Mouse (Mus musculus) embryonic facial prominence, embryonic 15.5 days (tissue): ENCODE data around the gene Gm36210. TPM values are rescaled to one million over a fixed set of nuclear protein-coding genes. Genes with fewer than 3 reads are reported as not detected.

Experiments
- ATAC-seq: fragments of 200-750 bp; cut with Nextera tagmentation; 2 replicates; pipeline ENCODE4 v1.8.0; 2017; ENCODE audit warnings: low read depth, moderate TSS enrichment; ENCODE audit not compliant: insufficient number of reproducible peaks, low FRiP score, low TSS enrichment
- H3K27ac ChIP-seq: fragments of 300-500 bp; sonication (generic); replicated peaks from 2 replicates; pipeline ENCODE4 v1.5.1; 2015; ENCODE audit warnings: mild to moderate bottlenecking, inconsistent platforms
- H3K27me3 ChIP-seq: fragments of 300-500 bp; sonication (generic); 2 replicates; pipeline ENCODE4 v1.6.1; 2015; ENCODE audit warnings: inconsistent platforms
- H3K36me3 ChIP-seq: fragments of 300-500 bp; sonication (generic); 2 replicates; pipeline ENCODE4 v1.6.1; 2015; ENCODE audit warnings: mild to moderate bottlenecking, inconsistent platforms
- H3K4me1 ChIP-seq: fragments of 300-500 bp; sonication (generic); 2 replicates; pipeline ENCODE4 v1.6.1; 2015; ENCODE audit warnings: inconsistent platforms
- H3K4me2 ChIP-seq: fragments of 300-500 bp; sonication (generic); replicated peaks from 2 replicates; pipeline ENCODE4 v1.6.1; 2015; ENCODE audit warnings: mild to moderate bottlenecking, inconsistent platforms
- H3K4me3 ChIP-seq: fragments of 300-500 bp; sonication (generic); replicated peaks from 2 replicates; pipeline ENCODE4 v1.5.1; 2015; ENCODE audit warnings: mild to moderate bottlenecking, inconsistent platforms
- H3K9ac ChIP-seq: fragments of 300-500 bp; sonication (generic); 2 replicates; pipeline ENCODE4 v1.6.1; 2015; ENCODE audit warnings: inconsistent platforms
- H3K9me3 ChIP-seq: fragments of 300-500 bp; sonication (generic); replicated peaks from 2 replicates; pipeline ENCODE4 v1.6.1; 2016; ENCODE audit warnings: inconsistent platforms
- WGBS: fragments of 180-500 bp; shearing (Covaris S2); methylation state at CpG from one replicate; pipeline ENCODE4 v1.1.7; 2015; 5-methylcytosine and 5-hydroxymethylcytosine counted together
- polyA plus RNA-seq: library from polyadenylated mRNA; unstranded; fragments of >200 nt; fragmentation: Nextera tagmentation; extraction: Ambion mirVana; gene quantifications from 2 replicates; pipeline ENCODE4 v1.2.1, GENCODE M21; 2015

Gm36210 gene
- polyA plus RNA-seq, 1 experiment from 2014 or later = not detected

DNA sequence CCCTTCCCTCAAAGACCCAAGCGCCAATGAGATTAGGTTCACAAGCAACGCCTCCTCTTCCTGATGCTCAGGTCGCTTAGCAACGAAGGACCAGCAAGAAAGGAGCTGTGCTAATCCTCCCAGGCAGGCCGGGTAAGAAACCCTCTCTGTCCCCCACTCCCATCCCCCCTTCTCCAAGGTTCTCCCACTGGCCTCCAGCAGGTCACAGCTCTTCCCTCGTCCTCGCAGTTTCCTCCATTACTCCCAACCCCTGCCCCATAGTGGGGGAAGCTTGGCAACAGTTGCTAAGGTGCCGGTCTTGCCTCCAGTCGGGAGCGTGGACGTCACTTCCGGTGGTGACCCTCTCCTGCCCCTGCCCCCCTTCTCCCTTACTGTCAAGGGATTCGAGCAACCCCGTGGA lies 16.2 kb upstream of the Gm36210 start:
- Histone ChIP-seq H3K36me3 (peaks cover 35% of the 10 kb centered on the region), H3K9me3 (no peaks in the 10 kb centered on the region), H3K27me3 (no peaks in the 10 kb centered on the region), H3K4me2 (peak overlapping the region; percentile 59), H3K4me1 (peaks cover 51% of the 10 kb centered on the region), H3K27ac (peak overlapping the region; percentile 91), H3K4me3 (peak overlapping the region; percentile 34), H3K9ac (0 out of 2 replicates have a peak overlapping the region, but pooled peaks have one; percentile 22)
- 1% methylated on average over 14 of the region's 14 CpGs for WGBS
- ATAC-seq = peak; percentile 9; the same call in 1 of the 2 replicates

DNA sequence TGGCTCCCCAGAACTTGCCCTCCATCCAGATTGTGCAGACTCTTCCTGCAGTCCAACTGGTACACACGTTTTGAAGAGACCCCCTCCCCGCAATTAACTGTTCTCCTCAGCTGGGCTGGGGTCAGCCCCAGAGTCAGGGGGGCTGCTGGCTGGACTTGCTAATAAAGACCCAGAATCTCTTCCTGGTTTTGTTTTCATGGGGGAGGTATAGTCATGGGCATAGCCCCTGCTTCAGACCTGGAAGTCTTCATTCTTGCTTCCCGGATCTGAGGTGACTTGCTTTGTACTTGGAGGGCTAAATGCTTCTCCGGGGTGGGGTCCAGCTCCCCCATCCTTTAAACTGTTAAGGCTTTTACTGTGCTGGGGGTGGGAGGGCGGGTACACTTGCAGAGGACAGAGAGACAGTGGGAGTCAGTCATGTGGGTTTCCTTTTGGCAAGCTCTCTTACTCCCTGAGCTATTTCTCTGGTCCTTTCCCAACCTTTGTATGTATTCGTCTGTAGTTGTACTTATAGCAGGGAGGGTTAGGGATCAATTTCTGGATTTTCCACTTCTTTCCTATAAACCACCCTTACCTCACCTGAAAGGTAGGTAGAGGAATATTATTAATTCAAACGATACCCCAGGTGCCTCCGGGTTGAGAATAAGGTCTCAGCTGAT lies 15.6 kb upstream of the Gm36210 start, which contains the start of gene Nat14:
TSS of gene Nat14 (plus strand) at position 205 of the 659 bp plus-strand sequence.
- 0 out of 2 replicates have a peak within 1 kb of the TSS, but pooled peaks have one; percentile 22 for H3K9ac ChIP-seq
- 29% methylated on average over 8 of the region's 8 CpGs for WGBS
- H3K4me1 ChIP-seq = peaks cover 55% of the 10 kb centered on the region
- H3K4me3 ChIP-seq = peak within 1 kb of the TSS; percentile 34
- H3K36me3 ChIP-seq = peaks cover 41% of the 10 kb centered on the region
- H3K9me3 ChIP-seq = no peaks in the 10 kb centered on the region
- H3K4me2 ChIP-seq = peak within 1 kb of the TSS; percentile 59
- peak within 1 kb of the TSS; percentile 91 for H3K27ac ChIP-seq
- no peak for ATAC-seq
- no peaks in the 10 kb centered on the region for H3K27me3 ChIP-seq

DNA sequence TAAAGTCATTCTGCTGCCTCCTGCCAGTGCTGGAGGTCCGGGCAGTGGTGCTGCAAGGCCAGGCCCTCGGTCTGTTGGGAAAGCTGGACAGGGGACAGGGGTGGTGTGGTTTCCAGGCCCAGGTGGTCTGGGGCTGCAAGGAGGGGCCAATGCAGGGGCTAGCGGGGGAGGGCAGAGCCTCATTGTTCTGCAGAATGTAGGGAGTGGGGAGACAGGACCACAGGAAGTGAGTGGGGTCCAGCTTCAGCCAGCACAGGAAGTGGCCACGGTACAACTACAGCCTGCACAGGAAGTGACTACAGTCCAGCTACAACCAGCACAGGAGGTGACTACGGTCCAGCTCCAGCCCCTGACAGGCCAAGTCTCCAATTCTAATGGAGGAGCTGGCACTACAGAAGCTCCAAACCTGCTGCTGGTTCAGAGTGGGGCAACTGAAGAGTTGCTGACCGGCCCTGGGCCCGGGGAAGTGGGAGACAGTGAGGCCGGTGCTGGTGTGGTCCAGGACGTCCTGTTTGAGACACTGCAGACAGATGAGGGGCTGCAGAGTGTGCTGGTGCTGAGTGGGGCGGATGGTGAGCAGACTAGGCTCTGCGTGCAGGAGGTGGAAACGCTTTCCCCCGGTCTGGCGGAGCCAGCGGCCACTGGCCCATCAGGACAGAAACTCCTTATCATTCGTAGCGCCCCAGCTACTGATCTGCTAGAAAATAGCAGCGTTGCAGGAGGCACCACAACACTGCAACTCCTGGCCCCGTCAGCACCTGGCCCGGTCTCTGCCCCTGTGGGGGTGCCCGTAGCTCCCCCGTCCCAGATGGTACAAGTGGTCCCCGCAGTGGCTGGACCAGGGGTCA lies 14.9 kb upstream of the Gm36210 start:
- Histone ChIP-seq H3K9ac (no peak overlapping the region), H3K36me3 (peaks cover 41% of the 10 kb centered on the region), H3K27ac (0 out of 2 replicates have a peak overlapping the region, but pooled peaks have one; percentile 17), H3K9me3 (no peaks in the 10 kb centered on the region), H3K4me1 (peaks cover 58% of the 10 kb centered on the region), H3K4me3 (no peak overlapping the region), H3K27me3 (no peaks in the 10 kb centered on the region), H3K4me2 (no peak overlapping the region)
- WGBS = 59% methylated on average over 23 of the region's 23 CpGs
- no peak for ATAC-seq

DNA sequence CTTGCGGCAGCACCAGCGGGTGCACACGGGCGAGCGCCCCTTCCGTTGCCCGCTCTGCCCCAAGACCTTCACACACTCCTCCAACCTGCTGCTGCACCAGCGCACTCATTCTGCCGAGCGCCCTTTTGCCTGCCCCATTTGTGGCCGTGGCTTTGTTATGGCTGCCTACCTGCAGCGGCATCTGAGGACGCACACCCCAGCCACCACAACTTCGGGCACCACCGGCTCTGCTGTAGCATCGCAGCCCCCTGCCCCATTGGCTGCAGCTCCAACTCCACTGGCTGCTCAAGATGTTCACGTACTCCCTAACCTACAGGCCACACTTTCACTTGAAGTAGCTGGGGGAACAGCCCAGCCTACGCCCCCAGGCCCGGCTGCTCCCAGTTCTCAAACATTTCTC lies 14.2 kb upstream of the Gm36210 start:
- Histone ChIP-seq H3K27ac (no peak overlapping the region), H3K36me3 (peaks cover 41% of the 10 kb centered on the region), H3K27me3 (no peaks in the 10 kb centered on the region), H3K9ac (no peak overlapping the region), H3K4me3 (no peak overlapping the region), H3K9me3 (no peaks in the 10 kb centered on the region), H3K4me1 (peaks cover 56% of the 10 kb centered on the region), H3K4me2 (no peak overlapping the region)
- 92% methylated on average over 19 of the region's 19 CpGs for WGBS
- no peak for ATAC-seq

DNA sequence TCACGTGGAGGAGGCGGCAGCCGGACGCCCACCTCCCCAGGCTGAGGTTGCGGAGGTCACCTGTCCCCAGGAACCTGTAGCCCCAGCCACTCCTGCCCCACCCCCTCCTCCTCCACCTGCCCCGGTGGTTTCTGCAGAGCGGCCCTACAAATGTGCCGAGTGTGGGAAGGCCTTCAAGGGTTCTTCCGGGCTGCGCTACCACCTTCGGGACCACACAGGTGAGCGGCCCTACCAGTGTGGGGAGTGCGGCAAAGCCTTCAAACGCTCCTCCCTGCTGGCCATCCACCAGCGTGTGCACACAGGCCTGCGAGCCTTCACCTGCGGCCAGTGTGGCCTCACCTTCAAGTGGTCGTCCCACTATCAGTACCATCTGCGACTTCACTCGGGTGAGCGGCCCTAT lies 13.7 kb upstream of the Gm36210 start:
- no peak overlapping the region for H3K4me2 ChIP-seq
- 91% methylated on average over 21 of the region's 21 CpGs for WGBS

DNA sequence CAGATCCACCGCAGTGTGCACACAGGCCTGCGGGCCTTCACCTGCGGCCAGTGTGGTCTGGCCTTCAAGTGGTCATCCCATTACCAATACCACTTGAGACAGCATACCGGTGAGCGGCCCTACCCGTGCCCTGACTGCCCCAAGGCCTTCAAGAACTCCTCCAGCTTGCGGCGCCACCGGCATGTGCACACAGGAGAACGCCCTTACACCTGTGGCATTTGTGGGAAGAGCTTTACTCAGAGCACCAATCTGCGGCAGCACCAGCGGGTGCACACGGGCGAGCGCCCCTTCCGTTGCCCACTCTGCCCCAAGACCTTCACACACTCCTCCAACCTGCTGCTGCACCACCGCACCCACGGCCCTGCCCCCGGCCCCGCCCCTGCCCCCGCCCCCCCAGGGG lies 12.8 kb upstream of the Gm36210 start:
- Histone ChIP-seq H3K27ac (no peak overlapping the region), H3K27me3 (no peaks in the 10 kb centered on the region), H3K4me3 (no peak overlapping the region), H3K9ac (no peak overlapping the region), H3K9me3 (no peaks in the 10 kb centered on the region), H3K36me3 (peaks cover 41% of the 10 kb centered on the region), H3K4me1 (peaks cover 47% of the 10 kb centered on the region), H3K4me2 (no peak overlapping the region)
- ATAC-seq = no peak
- WGBS = 91% methylated on average over 21 of the region's 21 CpGs

More for the DNA sequence above, 13.7 kb upstream of the Gm36210 start:
- Histone ChIP-seq H3K9ac (no peak overlapping the region), H3K9me3 (no peaks in the 10 kb centered on the region), H3K4me1 (peaks cover 50% of the 10 kb centered on the region), H3K4me3 (no peak overlapping the region), H3K27ac (no peak overlapping the region), H3K36me3 (peaks cover 41% of the 10 kb centered on the region), H3K27me3 (no peaks in the 10 kb centered on the region)
- no peak for ATAC-seq

DNA sequence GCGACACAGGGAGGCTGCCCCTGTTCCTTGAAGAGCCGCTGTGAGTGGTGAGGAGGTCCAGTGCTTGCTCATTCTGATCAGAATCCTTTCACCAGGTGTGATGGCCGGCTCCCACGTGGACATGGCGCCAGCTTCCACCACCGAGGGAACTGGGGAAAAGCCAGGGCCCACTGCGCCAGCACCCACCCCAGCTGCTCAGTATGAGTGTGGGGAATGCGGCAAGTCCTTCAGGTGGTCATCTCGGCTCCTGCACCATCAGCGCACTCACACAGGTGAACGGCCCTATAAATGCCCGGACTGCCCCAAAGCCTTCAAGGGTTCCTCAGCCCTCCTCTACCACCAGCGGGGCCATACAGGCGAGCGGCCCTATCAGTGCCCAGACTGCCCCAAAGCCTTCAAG lies 12.4 kb upstream of the Gm36210 start:
- no peak for ATAC-seq
- H3K4me2 ChIP-seq = no peak overlapping the region
- peaks cover 44% of the 10 kb centered on the region for H3K4me1 ChIP-seq
- no peak overlapping the region for H3K4me3 ChIP-seq
- peaks cover 41% of the 10 kb centered on the region for H3K36me3 ChIP-seq
- no peaks in the 10 kb centered on the region for H3K27me3 ChIP-seq
- H3K27ac ChIP-seq = no peak overlapping the region
- H3K9me3 ChIP-seq = no peaks in the 10 kb centered on the region
- no peak overlapping the region for H3K9ac ChIP-seq
- 92% methylated on average over 15 of the region's 15 CpGs for WGBS

DNA sequence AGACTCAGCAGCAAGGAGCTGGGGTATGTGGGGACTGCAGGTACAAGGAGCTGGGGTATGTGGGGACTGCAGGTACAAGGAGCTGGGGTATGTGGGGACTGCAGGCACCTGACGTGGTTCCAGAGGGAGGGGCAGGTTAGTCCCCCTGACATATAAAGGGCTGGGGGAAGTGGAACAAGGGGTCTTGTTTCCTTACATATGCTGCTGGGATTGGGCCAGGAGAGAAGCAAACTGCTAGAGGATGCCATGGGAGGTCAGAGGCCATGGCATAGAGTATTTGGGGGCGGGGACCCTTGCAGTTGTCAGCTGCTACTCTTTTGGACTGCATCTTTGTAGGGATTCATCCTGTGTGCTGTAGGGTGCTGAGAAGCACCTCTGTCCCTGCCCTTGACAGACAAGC lies 11.2 kb upstream of the Gm36210 start:
- H3K9ac ChIP-seq = no peak overlapping the region

DNA sequence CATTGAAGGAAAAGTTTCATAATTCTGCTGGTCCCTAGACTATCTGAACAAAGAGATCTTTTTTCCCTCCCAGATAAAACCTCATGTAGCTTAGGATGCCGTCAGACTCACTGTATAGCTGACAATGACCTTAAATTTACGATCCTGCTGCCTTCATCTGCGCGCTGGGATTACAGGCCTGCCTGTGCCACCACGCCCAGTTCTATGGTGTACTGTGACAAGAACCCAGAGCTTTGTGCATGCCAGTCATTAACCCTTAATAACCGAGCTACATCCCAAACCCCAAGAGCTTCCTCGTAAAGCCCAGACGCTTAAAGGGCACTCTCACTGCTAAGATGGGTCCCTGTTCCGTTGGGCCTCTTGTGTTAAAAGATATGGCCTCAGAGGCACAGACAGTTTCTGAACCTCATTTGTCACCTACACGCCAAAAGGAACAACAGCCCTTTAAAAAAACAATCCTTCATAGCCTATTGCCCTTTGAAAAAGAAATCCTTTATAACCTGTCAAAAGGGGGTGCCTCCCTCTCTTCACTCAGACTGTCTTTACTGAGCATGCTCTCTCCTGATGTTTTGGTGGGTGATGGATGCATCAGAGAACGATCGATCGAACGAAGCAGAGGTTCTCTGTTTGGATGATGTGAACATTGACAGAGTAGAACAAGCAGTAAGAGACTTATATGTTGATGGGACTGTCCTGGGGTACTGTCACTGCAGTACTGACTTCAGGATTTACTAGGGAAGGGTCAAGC lies 9.5 kb upstream of the Gm36210 start:
- ATAC-seq = peak; percentile 11; the same call in 1 of the 2 replicates
- peak overlapping the region; percentile 76 for H3K4me3 ChIP-seq

More for the DNA sequence above, 11.2 kb upstream of the Gm36210 start:
- ATAC-seq = no peak
- Histone ChIP-seq H3K36me3 (peaks cover 41% of the 10 kb centered on the region), H3K27me3 (no peaks in the 10 kb centered on the region), H3K4me2 (no peak overlapping the region), H3K4me1 (peaks cover 32% of the 10 kb centered on the region), H3K4me3 (no peak overlapping the region), H3K27ac (no peak overlapping the region), H3K9me3 (no peaks in the 10 kb centered on the region)
- 98% methylated on average over 2 of the region's 2 CpGs for WGBS

DNA sequence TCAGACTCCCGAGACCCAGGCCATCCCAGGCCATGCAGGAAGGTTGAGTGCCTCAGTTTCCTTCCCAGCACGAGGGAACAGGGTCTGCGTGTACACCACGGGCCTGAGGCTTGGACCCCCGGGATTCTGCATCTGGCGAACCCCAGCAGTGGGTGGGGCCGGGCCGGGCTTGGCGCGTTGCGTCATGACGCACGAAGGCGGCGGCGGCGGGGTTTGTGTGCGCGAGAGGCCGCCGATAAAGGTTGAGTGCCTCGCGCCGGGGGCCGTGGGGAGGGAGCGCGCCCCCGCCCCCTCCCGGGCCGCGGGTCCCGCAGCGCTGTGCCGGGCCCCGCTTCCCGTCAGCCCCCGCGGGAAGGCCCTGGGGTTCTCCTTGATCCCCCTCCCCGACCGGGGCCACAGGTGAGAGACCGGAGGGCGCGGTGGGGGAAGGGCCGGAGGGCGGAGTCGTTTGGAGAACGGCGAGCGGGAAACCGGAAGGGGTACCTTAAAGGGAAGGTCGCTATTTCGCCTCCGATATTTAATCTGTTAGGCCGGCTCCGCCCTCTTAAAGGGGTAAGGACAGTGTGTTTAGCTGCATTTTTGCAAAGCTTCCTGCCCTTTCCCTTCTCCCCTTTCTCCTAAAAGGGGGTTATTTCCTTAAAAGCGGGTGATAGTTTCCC lies 8.8 kb upstream of the Gm36210 start, which contains the start of gene Zfp628:
TSS of gene Zfp628 (plus strand) at position 211 of the 659 bp plus-strand sequence.
- H3K27ac ChIP-seq = peak within 1 kb of the TSS; percentile 99
- peak within 1 kb of the TSS; percentile 59 for H3K9ac ChIP-seq
- no peaks in the 10 kb centered on the region for H3K9me3 ChIP-seq
- peaks cover 30% of the 10 kb centered on the region for H3K36me3 ChIP-seq
- 0% methylated on average over 52 of the region's 56 CpGs for WGBS
- no peaks in the 10 kb centered on the region for H3K27me3 ChIP-seq
- H3K4me2 ChIP-seq = peak within 1 kb of the TSS; percentile 84
- peaks cover 22% of the 10 kb centered on the region for H3K4me1 ChIP-seq
- peak within 1 kb of the TSS; percentile 76 for H3K4me3 ChIP-seq
- ATAC-seq = peak; percentile 87

More for the DNA sequence above, 9.5 kb upstream of the Gm36210 start:
- 11% methylated on average over 14 of the region's 14 CpGs for WGBS
- peaks cover 22% of the 10 kb centered on the region for H3K4me1 ChIP-seq
- H3K4me2 ChIP-seq = peak overlapping the region; percentile 84
- H3K9me3 ChIP-seq = no peaks in the 10 kb centered on the region
- peaks cover 37% of the 10 kb centered on the region for H3K36me3 ChIP-seq
- H3K27me3 ChIP-seq = no peaks in the 10 kb centered on the region
- H3K27ac ChIP-seq = peak overlapping the region; percentile 99
- peak overlapping the region; percentile 57 for H3K9ac ChIP-seq
